Mouse (Mus musculus) megakaryocyte, embryonic 14.5 days (primary cell): ENCODE data around the gene Hbb-y.

Source experiments
- FLI1 ChIP-seq: IDR thresholded peaks from 2 replicates; pipeline ENCODE4 v1.6.1; 2012; ENCODE audit warnings: low read length, inconsistent platforms, mixed read lengths
- GATA1 ChIP-seq: IDR thresholded peaks from 3 replicates; pipeline ENCODE4 v1.6.1; 2012; ENCODE audit warnings: mixed read lengths, low read length, inconsistent platforms, borderline replicate concordance

- no peak for TF ChIP-seq GATA1
- no peak for TF ChIP-seq FLI1
These were observed 21.4 kb upstream of the Hbb-y start for GRCm38 (mm10) chr7:103874451-103874850.
